Mouse (Mus musculus): ENCODE data around the gene Efcab11. TPM values are rescaled to one million over a fixed set of nuclear protein-coding genes. Genes with fewer than 3 reads are reported as not detected.

Gene Efcab11
- 1.3 TPM for total RNA-seq (2023)

DNA sequence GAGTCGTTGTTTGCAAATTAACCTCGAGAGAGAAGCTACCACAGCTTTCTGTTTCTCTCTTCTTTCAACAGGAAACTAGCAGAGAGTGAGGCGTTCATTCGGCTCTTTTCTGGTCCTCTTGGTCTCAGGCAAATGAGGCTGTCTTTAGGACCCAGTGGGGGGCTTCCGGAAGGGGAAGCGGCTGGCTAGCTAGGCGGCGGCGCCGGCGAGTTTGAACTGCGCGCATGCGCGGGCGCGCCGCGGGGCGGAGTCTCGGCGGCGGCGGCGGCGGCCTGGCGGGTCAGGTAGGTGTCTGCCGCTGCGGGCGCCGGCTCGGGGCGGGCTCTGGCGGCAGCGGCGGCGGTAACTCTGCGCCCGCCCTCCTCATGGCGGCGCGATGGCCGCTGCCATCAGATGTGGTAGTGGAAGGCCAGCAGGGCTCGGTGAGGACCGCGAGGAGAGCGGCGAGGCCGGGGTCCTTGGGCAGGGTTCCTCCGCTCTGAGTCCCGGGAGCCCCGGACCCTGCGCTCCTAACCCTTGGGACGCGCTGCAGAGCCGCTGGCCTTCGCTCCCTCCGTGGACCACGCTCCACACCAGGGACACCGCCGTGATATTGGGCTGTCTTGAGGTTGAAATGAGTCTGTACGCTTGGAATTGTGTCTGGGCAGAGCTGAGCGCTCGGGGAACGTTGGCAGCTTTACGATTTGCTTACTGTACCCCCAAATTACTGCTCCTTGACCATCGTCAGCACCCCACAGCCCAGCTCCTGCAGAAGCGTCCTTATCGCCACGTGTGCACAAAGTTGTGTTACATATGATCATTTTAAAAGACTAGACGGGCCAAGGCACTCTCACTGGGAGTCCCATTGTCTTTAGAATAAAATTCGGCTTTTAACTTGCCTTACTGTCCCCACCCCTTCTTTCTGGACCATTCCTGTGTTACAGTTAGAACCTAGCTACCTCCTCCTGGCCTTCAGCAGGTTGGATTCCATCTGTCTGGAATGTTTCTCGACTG, at the start of gene Efcab11, which contains the start of gene Tdp1:
Gene Efcab11 (minus strand): TSS at position 171 of the 993 bp plus-strand sequence.
Gene Tdp1 (plus strand): TSS at position 249 of the 993 bp plus-strand sequence.

Other genes starting within 250 kb of the Efcab11 start
- gene Tdp1, start 78 bp upstream of the Efcab11 start, total RNA-seq (2023): 29.2 TPM
- 1.5 TPM for gene Kcnk13, start 80.1 kb upstream of the Efcab11 start, total RNA-seq (2023)
- gene Psmc1, start 225.7 kb upstream of the Efcab11 start, total RNA-seq (2023): 73.3 TPM